In the genomic region with DNA sequence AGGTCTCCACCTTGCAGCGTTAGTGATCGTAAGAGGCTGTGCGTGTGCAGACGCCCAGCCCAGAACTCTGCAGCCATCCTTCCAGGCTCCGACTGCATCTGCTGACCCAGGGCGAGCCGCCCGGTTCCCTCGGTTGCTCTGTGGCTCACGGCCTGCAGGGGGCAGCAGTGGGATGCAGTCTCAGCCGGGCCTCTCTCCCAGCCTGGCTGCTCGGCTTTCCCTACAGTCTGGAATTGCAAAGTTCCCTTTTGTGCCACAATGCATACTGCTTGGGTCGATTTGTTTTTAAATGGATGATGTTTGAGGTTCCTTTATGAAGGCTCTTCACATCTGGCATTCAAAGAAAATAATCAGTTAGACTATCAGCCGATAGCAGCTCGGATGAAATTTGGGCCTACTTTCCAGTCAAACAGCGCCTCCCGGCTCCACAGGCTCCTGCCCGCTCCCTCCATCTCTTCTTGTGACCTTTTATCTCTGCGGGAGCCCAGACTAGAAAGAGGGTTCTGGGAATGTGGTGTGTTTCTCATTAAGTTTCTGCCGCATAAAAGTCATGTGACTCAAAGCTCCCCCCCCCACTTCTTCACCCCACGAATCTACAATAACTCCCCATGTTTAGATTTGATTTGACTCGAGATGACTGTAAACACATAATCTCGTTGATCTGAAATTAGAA, we compare ENCODE assay signal across 8 mouse cellular contexts. TPM values are rescaled to one million over a fixed set of nuclear protein-coding genes. Genes with fewer than 3 reads are reported as not detected.
DNase-seq lines count a peak whose midpoint lies in the region; ATAC-seq lines count a peak whose summit lies in the region.

No protein-coding gene starts in this region.

- DNase-seq in embryo, embryonic 10 days (ENCODE audit: low spot score), result peak; percentile 93
- peak; percentile 92 for DNase-seq in gastrocnemius, postnatal 10 days
- DNase-seq in induced T-regulatory cell, adult 2 months (ENCODE audit: low read depth), result peak; percentile 69
- peak; percentile 74 to 89 for DNase-seq in left cerebral cortex, adult 8-10 months (ENCODE audit: low spot score in 2 of 2)
- DNase-seq in right cerebral cortex, postnatal 14 days, result peak; percentile 86
- DNase-seq in urinary bladder, postnatal 25 days (ENCODE audit: low spot score), result peak; percentile 89

- ATAC-seq in activated CD4-positive, CD25-positive, alpha-beta regulatory T cell, adult 4 months, result peak; percentile 36
- ATAC-seq in megakaryocyte progenitor cell, adult 5-6 weeks (replicated peaks; ENCODE audit: poor library complexity), result peak; percentile 97

RNA-seq across cellular contexts. Expression of gene Rpl14, which starts 31.7 kb away (rescaled TPM):
- polyA plus RNA-seq in activated CD4-positive, CD25-positive, alpha-beta regulatory T cell, adult 4 months (2017; shearing (Covaris generic)), result 1,000 to 10,000 TPM; 2,156 to 2,621 TPM
- 100 to 1,000 TPM; 538 to 546 TPM for total RNA-seq in gastrocnemius, postnatal 10 days (2021)
- total RNA-seq in left cerebral cortex, adult 8-10 months (2022), result 100 to 1,000 TPM; 290 to 355 (median 336) TPM
- 2,102 and 2,150 TPM in 2 replicates for total RNA-seq in megakaryocyte progenitor cell, adult 5-6 weeks (2015)
- 2,250 and 2,701 TPM in 2 replicates for total RNA-seq in megakaryocyte progenitor cell, adult 5-6 weeks (2017)

Comparison
In these comparisons a context has a peak if more than half of its experiments do, and no peak if none do; other contexts are left out.
1. Peak in every context shown above with its lines: DNase-seq and ATAC-seq.